Mouse (Mus musculus): ENCODE results near the gene Akap12. TPM values are rescaled to one million over a fixed set of nuclear protein-coding genes. Genes with fewer than 3 reads are reported as not detected.
A peak's percentile ranks its signal among the peaks of the same experiment; 100 is the strongest.

Akap12 gene
- polyA plus RNA-seq, 1 experiment from 2014 or later: 78.6 TPM

DNA sequence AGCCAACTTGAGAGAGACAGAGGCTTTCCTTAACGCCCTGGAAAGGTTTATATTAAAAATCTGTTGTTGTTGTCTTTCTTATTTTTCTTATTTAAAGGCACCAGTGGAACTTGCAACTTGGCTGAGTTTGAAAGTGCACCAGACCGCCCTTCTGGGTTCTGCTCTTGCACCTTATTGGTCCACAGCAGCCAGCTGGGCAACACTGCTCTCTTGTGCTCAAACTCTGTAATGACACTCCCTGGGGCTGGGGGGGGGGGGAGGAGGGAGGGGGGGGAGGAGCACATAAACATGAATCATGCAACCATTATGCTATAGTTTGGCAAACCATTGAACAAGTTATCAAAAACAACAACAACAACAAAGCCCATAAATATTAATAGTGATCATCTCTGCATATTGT lies 75.2 kb downstream of the Akap12 start:
- no peak overlapping the region for H3K4me2 ChIP-seq
- H3K36me3 ChIP-seq: no peaks in the 10 kb centered on the region
- H3K4me1 ChIP-seq (replicated peaks): no peaks in the 10 kb centered on the region; the same call in 1 of the 2 replicates
- ATAC-seq (ENCODE audit: low read depth): no peak
- WGBS: 16% methylated on average over 2 of the region's 2 CpGs
- no peak overlapping the region for H3K27ac ChIP-seq (replicated peaks)
- no peaks in the 10 kb centered on the region for H3K27me3 ChIP-seq
- no peak overlapping the region for H3K9ac ChIP-seq
- no peaks in the 10 kb centered on the region for H3K9me3 ChIP-seq
- H3K4me3 ChIP-seq: no peak overlapping the region

DNA sequence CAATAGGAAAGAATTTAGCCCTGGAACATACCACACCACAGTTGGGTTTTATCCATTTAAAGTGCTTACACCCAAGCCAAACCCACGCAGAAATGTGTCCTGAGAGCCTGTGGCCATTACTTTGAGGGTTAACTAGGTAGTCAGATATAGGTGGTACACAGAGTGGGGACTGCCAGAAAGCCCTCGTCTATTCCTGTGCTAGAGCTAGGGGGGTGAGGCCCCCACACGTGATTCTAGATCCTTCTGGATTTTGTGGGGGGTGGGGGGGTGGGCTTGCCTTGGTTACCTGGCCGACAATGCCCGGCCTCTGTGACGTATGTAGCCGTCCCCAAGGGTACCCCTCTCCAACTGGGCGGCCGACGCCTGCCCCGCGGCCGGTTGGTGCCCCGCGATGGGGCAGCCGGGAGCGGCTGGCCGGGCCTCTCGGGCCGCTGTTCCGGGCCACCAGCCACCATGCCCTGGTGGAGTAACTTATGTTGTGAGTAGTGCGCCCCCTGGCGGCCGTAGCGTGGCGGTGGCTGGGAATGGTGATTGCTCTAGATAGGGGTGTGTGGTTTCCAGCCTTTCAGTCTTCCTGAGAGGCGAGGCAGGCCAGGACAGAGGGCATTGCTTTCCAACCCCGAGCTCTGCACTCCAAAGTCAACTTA lies 80.4 kb downstream of the Akap12 start:
- Histone ChIP-seq H3K4me3 (peak overlapping the region; percentile 30), H3K4me1 (replicated peaks) (peaks cover 7% of the 10 kb centered on the region), H3K9me3 (no peaks in the 10 kb centered on the region), H3K27me3 (no peaks in the 10 kb centered on the region), H3K27ac (replicated peaks) (no peak overlapping the region), H3K9ac (peak overlapping the region; percentile 55; the same call in 1 of the 2 replicates), H3K4me2 (peak overlapping the region; percentile 55), H3K36me3 (no peaks in the 10 kb centered on the region)
- WGBS: 6% methylated on average over 28 of the region's 28 CpGs
- peak; percentile 80 for ATAC-seq (ENCODE audit: low read depth)

DNA sequence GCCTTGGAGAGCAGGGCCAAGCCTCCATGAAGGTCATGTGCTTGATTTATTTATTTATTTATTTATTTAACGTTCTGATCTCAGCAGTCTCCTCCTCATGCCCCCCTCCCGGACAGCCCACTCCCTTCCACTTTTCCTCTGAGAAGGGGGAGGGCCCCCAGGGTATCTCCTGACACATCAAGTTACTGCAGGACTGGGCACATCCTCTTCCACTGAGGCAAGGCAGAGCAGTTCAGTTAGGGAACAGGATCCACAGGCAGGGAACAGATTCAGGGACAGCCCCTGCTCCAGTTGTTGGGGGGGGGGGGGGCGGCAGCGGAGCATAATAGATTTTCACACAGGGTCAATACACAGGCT lies 80.9 kb downstream of the Akap12 start:
- WGBS: 74% methylated on average over 4 of the region's 4 CpGs
- ATAC-seq (ENCODE audit: low read depth): peak; percentile 38

DNA sequence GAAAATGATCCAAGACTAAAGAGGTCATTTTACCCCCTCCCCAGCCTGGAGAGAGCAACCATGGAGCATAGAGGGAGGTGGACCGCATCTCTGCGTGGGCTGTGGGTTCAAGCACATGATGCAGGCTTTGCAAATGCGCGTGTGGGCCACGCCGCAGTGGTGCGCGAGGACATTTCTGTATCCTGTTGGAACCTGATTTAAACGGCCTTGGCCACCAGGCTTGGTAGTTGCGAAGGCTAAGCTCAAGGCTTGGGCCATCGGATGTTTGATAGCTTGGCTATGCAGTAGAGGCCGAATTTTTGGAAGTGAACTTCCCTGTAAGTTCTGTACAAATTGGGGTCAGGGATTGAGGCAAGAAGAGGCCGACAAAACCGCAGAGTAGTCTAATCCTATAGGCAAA lies 81.4 kb downstream of the Akap12 start:
- no peak overlapping the region for H3K4me3 ChIP-seq
- no peaks in the 10 kb centered on the region for H3K9me3 ChIP-seq
- H3K36me3 ChIP-seq: no peaks in the 10 kb centered on the region
- 0 out of 2 replicates have a peak, but pooled peaks have one; percentile 9 for ATAC-seq (ENCODE audit: low read depth)
- H3K27me3 ChIP-seq: no peaks in the 10 kb centered on the region
- H3K27ac ChIP-seq (replicated peaks): no peak overlapping the region
- WGBS: 97% methylated on average over 14 of the region's 14 CpGs
- no peak overlapping the region for H3K4me2 ChIP-seq
- no peak overlapping the region for H3K9ac ChIP-seq
- peaks cover 7% of the 10 kb centered on the region for H3K4me1 ChIP-seq (replicated peaks)

More for the DNA sequence above, 80.9 kb downstream of the Akap12 start:
- Histone ChIP-seq H3K4me1 (replicated peaks) (peaks cover 7% of the 10 kb centered on the region), H3K27ac (replicated peaks) (no peak overlapping the region), H3K4me3 (0 out of 2 replicates have a peak overlapping the region, but pooled peaks have one; percentile 30), H3K9ac (0 out of 2 replicates have a peak overlapping the region, but pooled peaks have one; percentile 55), H3K4me2 (peak overlapping the region; percentile 55), H3K9me3 (no peaks in the 10 kb centered on the region), H3K27me3 (no peaks in the 10 kb centered on the region), H3K36me3 (no peaks in the 10 kb centered on the region)

DNA sequence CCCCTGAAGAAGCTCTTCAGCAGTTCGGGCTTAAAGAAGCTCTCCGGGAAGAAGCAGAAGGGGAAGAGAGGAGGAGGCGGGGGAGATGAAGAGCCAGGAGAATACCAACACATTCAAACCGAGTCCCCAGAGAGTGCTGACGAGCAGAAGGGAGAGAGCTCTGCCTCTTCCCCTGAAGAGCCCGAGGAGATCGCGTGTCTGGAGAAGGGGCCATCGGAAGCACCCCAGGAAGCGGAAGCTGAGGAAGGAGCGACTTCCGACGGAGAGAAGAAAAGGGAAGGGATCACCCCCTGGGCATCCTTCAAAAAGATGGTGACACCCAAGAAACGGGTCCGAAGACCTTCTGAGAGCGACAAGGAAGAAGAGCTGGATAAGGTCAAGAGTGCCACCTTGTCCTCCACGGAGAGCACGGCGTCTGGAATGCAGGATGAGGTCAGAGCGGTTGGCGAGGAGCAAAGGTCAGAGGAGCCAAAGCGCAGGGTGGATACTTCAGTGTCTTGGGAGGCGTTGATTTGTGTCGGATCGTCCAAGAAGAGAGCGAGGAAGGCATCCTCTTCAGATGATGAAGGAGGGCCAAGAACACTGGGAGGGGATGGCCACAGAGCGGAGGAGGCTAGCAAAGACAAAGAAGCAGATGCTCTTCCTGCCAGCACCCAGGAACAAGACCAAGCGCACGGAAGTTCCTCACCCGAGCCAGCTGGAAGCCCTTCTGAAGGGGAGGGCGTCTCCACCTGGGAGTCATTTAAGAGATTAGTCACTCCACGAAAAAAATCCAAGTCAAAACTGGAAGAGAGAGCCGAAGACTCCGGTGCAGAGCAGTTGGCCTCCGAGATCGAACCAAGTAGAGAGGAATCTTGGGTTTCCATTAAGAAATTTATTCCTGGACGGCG lies 88.4 kb downstream of the Akap12 start:
- no peaks in the 10 kb centered on the region for H3K27me3 ChIP-seq
- no peaks in the 10 kb centered on the region for H3K4me1 ChIP-seq (replicated peaks)
- H3K9ac ChIP-seq: no peak overlapping the region
- H3K4me2 ChIP-seq: no peak overlapping the region
- H3K27ac ChIP-seq (replicated peaks): no peak overlapping the region
- H3K9me3 ChIP-seq: no peaks in the 10 kb centered on the region
- 91% methylated on average over 38 of the region's 38 CpGs for WGBS
- no peak for ATAC-seq (ENCODE audit: low read depth)
- peaks cover 61% of the 10 kb centered on the region for H3K36me3 ChIP-seq
- H3K4me3 ChIP-seq: no peak overlapping the region

DNA sequence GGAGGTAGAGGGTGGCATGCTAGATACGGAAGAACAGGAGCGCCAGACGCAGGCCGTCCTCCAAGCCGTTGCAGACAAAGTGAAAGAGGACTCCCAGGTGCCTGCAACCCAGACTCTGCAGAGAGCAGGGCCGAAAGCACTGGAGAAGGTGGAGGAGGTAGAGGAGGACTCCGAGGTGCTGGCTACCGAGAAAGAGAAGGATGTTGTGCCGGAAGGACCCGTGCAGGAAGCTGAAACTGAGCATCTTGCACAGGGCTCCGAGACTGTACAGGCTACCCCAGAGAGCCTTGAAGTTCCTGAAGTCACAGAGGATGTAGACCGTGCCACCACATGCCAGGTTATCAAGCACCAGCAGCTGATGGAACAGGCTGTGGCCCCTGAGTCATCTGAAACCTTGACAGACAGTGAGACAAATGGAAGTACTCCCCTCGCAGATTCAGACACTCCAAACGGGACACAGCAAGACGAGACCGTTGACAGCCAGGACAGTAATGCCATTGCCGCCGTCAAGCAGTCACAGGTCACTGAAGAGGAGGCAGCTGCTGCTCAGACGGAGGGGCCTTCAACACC lies 89.8 kb downstream of the Akap12 start:
- WGBS: 90% methylated on average over 19 of the region's 19 CpGs
- H3K9ac ChIP-seq: no peak overlapping the region
- H3K4me2 ChIP-seq: no peak overlapping the region
- H3K4me1 ChIP-seq (replicated peaks): no peaks in the 10 kb centered on the region
- no peak overlapping the region for H3K27ac ChIP-seq (replicated peaks)
- peaks cover 61% of the 10 kb centered on the region for H3K36me3 ChIP-seq
- H3K4me3 ChIP-seq: no peak overlapping the region
- H3K27me3 ChIP-seq: no peaks in the 10 kb centered on the region
- no peaks in the 10 kb centered on the region for H3K9me3 ChIP-seq
- no peak for ATAC-seq (ENCODE audit: low read depth)

DNA sequence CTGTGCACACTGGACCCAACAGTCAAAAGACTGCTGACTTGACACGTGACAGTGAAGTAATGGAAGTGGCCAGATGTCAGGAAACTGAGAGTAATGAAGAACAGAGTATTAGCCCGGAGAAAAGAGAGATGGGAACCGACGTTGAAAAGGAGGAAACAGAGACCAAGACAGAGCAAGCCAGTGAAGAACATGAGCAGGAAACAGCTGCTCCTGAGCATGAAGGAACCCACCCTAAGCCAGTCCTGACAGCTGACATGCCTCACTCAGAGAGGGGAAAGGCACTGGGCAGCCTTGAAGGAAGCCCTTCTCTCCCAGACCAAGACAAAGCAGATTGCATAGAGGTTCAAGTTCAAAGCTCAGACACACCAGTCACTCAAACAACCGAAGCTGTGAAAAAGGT lies 90.5 kb downstream of the Akap12 start:
- no peaks in the 10 kb centered on the region for H3K27me3 ChIP-seq
- no peak overlapping the region for H3K4me3 ChIP-seq
- H3K4me2 ChIP-seq: no peak overlapping the region
- no peaks in the 10 kb centered on the region for H3K9me3 ChIP-seq
- H3K4me1 ChIP-seq (replicated peaks): no peaks in the 10 kb centered on the region
- H3K36me3 ChIP-seq: peaks cover 61% of the 10 kb centered on the region
- H3K27ac ChIP-seq (replicated peaks): no peak overlapping the region
- ATAC-seq (ENCODE audit: low read depth): no peak
- 85% methylated on average over 5 of the region's 5 CpGs for WGBS
- H3K9ac ChIP-seq: no peak overlapping the region

DNA sequence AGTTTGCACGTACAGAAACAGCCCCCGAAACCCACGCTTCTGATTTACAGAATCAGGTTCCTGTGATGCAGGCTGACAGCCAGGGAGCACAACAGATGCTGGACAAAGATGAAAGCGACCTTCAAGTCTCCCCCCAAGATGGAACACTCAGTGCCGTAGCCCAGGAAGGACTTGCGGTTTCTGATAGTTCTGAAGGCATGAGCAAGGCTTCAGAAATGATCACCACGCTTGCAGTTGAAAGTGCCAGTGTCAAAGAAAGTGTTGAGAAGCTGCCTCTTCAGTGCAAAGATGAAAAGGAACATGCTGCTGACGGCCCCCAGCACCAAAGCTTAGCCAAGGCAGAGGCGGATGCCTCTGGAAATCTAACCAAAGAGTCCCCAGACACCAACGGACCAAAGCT lies 91.3 kb downstream of the Akap12 start:
- ATAC-seq (ENCODE audit: low read depth): no peak

DNA sequence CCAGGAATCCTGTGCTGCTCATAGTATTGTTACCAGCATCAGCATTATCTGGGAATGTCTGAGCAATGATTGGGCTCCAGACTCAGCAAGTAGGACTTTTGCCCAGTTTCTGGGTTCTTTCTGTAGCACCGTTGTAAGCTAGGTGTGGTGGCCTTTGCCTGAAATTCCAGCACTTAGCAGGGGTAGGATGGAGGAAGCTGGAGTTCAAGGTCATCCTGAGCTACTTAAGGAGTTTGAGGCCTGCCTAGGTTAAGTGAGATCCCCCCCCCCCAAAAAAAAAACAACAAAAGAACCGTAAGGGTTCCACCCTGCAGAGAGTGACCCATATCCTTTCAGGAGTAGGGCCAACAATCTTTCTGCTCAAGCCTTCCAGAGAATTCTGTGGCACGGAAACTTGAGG lies 98.4 kb downstream of the Akap12 start:
- H3K27me3 ChIP-seq: no peaks in the 10 kb centered on the region
- peaks cover 13% of the 10 kb centered on the region for H3K9me3 ChIP-seq
- H3K36me3 ChIP-seq: peaks cover 42% of the 10 kb centered on the region
- H3K4me3 ChIP-seq: no peak overlapping the region
- ATAC-seq (ENCODE audit: low read depth): no peak
- H3K4me1 ChIP-seq (replicated peaks): no peaks in the 10 kb centered on the region
- H3K27ac ChIP-seq (replicated peaks): no peak overlapping the region
- H3K9ac ChIP-seq: no peak overlapping the region
- 91% methylated on average over 3 of the region's 3 CpGs for WGBS
- no peak overlapping the region for H3K4me2 ChIP-seq

More for the DNA sequence above, 91.3 kb downstream of the Akap12 start:
- H3K9ac ChIP-seq: no peak overlapping the region
- peaks cover 61% of the 10 kb centered on the region for H3K36me3 ChIP-seq
- H3K4me1 ChIP-seq (replicated peaks): no peaks in the 10 kb centered on the region
- no peak overlapping the region for H3K27ac ChIP-seq (replicated peaks)
- no peak overlapping the region for H3K4me3 ChIP-seq
- H3K9me3 ChIP-seq: peaks cover 3% of the 10 kb centered on the region; the same call in 1 of the 2 replicates
- H3K4me2 ChIP-seq: no peak overlapping the region
- H3K27me3 ChIP-seq: no peaks in the 10 kb centered on the region
- 96% methylated on average over 10 of the region's 10 CpGs for WGBS

DNA sequence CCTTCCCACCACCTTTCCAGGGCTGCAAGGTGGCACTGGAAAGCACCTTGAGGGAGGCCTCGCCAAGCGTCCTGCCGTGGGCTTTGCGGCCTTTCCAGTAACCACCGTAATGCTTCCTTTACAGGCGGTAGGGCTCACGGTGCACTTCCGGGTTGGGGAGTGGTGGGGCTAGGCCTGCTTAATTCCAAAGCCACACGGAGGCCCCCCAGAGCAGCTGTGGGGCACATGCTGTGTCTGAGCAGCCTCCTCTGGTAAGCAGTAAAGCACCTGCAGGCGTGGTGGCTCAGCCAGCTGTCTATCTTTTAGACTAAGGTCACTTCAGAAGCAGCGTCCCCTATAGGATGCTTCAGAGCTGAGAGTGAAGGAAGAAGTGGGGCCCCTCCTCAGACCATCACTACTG lies 103.9 kb downstream of the Akap12 start:
- H3K27me3 ChIP-seq: no peaks in the 10 kb centered on the region
- peaks cover under 1% of the 10 kb centered on the region; the same call in 1 of the 2 replicates for H3K4me1 ChIP-seq (replicated peaks)
- ATAC-seq (ENCODE audit: low read depth): no peak
- H3K4me3 ChIP-seq: no peak overlapping the region
- no peak overlapping the region for H3K27ac ChIP-seq (replicated peaks)
- no peak overlapping the region for H3K9ac ChIP-seq
- H3K36me3 ChIP-seq: peaks cover 59% of the 10 kb centered on the region
- 91% methylated on average over 11 of the region's 11 CpGs for WGBS
- no peak overlapping the region for H3K4me2 ChIP-seq
- peaks cover 4% of the 10 kb centered on the region; the same call in 1 of the 2 replicates for H3K9me3 ChIP-seq

DNA sequence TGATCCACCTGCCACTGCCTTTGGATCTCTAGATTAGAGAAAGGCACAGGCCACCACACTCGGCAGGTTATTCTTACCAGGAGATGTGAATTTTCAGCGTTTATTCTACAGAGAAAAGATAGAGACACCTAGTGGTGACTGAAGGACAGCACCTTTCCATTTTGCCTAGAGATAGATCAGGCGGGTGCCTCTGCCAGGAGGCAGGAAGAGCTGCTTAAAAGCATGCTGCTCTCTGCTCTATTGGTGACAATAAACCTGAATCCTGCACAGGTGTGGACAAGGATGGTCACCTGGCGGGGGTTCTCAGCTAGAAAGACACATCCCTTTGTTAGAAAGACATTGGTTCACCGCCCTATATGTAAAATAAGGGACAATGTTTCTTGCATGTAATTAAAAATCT lies 105.8 kb downstream of the Akap12 start:
- no peaks in the 10 kb centered on the region for H3K27me3 ChIP-seq
- H3K4me1 ChIP-seq (replicated peaks): peaks cover 5% of the 10 kb centered on the region
- H3K9me3 ChIP-seq: peaks cover 2% of the 10 kb centered on the region; the same call in 1 of the 2 replicates
- 49% methylated on average over 5 of the region's 5 CpGs for WGBS
- no peak overlapping the region for H3K4me3 ChIP-seq
- H3K9ac ChIP-seq: no peak overlapping the region
- ATAC-seq (ENCODE audit: low read depth): peak; percentile 45; the same call in 1 of the 2 replicates
- peaks cover 43% of the 10 kb centered on the region for H3K36me3 ChIP-seq
- H3K27ac ChIP-seq (replicated peaks): no peak overlapping the region
- no peak overlapping the region for H3K4me2 ChIP-seq

DNA sequence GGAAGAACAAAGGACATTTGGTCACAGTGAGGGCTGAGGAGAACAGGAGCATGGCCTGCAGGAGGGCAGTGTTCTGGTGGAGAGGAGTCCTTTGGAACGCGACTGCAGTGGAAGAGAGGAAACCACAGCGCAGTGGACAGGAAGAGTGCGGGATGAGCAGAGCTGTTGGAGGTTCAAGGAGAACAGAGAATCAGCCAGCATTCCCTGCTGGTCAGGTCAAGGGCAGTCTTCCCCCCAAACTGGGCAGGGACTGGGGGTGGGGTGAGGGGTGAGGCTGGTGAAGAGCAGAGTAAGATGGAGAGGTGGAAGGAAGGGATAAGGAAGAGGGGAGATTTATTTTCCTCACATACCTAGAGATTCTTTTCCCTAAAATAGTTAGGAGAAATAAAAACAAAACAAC lies 107.4 kb downstream of the Akap12 start:
- Histone ChIP-seq H3K9me3 (no peaks in the 10 kb centered on the region), H3K27ac (replicated peaks) (no peak overlapping the region), H3K4me1 (replicated peaks) (peaks cover 5% of the 10 kb centered on the region), H3K36me3 (peaks cover 28% of the 10 kb centered on the region), H3K27me3 (no peaks in the 10 kb centered on the region), H3K4me2 (no peak overlapping the region), H3K4me3 (no peak overlapping the region), H3K9ac (no peak overlapping the region)
- WGBS: 88% methylated on average over 4 of the region's 4 CpGs
- ATAC-seq (ENCODE audit: low read depth): no peak
